Mouse (Mus musculus): ENCODE data around the gene Sned1. TPM values are rescaled to one million over a fixed set of nuclear protein-coding genes. Genes with fewer than 3 reads are reported as not detected.

The Sned1 gene
- polyA plus RNA-seq, 1 experiment from 2014 or later: 5.1 TPM

GRCm38 (mm10) chr1:93245936-93246335, 10.3 kb downstream of the Sned1 start:
- no peaks in the 10 kb centered on the region for H3K36me3 ChIP-seq (ENCODE audit: insufficient read depth, low read length)
- WGBS: 49% methylated on average over 2 of the region's 2 CpGs
- H3K4me3 ChIP-seq (replicated peaks; ENCODE audit: low read depth, low read length): no peak overlapping the region
- H3K9me3 ChIP-seq (replicated peaks; ENCODE audit: low read length): no peaks in the 10 kb centered on the region
- no peak overlapping the region for H3K27ac ChIP-seq
- H3K4me2 ChIP-seq (ENCODE audit: low read length): no peak overlapping the region
- no peak for ATAC-seq (replicated peaks; ENCODE audit: low FRiP score, low read depth)
- no peak overlapping the region for H3K9ac ChIP-seq (ENCODE audit: low read depth, low read length)
- H3K27me3 ChIP-seq (ENCODE audit: insufficient read depth, low read length): no peaks in the 10 kb centered on the region
- TF ChIP-seq CTCF (IDR thresholded peaks at IDR 0.05; ENCODE audit: low read depth): no peak
- no peaks in the 10 kb centered on the region for H3K4me1 ChIP-seq (replicated peaks; ENCODE audit: insufficient read depth, low read length)
- DNase-seq (ENCODE audit: low spot score): no peak

DNA sequence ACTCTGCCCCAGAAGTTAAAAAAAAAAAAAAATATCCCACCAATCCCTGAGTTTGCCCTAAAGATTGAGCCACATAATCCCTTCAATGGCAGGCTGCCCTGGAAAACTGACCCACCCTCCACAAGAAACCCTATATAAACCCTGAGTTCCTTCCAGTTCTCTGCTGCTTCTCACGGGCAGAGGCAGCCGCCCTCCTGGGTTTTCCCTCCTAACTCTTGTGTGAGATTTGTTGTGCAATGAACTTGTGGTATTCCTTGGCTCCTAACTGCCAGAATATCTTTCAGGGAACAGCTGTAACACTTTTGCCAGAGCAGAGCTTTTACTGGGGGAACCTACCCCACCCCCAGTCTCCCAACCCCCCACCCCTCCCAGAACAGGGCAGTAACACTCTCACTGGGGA, 16.9 kb downstream of the Sned1 start:
- Histone ChIP-seq H3K4me1 (replicated peaks; ENCODE audit: insufficient read depth, low read length) (no peaks in the 10 kb centered on the region), H3K27ac (no peak overlapping the region), H3K9me3 (replicated peaks; ENCODE audit: low read length) (no peaks in the 10 kb centered on the region), H3K27me3 (ENCODE audit: insufficient read depth, low read length) (no peaks in the 10 kb centered on the region), H3K4me2 (ENCODE audit: low read length) (no peak overlapping the region), H3K36me3 (ENCODE audit: insufficient read depth, low read length) (no peaks in the 10 kb centered on the region), H3K9ac (ENCODE audit: low read depth, low read length) (no peak overlapping the region), H3K4me3 (replicated peaks; ENCODE audit: low read depth, low read length) (no peak overlapping the region)
- ATAC-seq (replicated peaks; ENCODE audit: low FRiP score, low read depth) (no peak), DNase-seq (ENCODE audit: low spot score) (no peak)
- 27% methylated on average over 2 of the region's 2 CpGs for whole genome bisulfite sequencing
- TF ChIP-seq CTCF (IDR thresholded peaks at IDR 0.05; ENCODE audit: low read depth): no peak

GRCm38 (mm10) chr1:93255761-93256160, 20.1 kb downstream of the Sned1 start:
- Histone ChIP-seq H3K9ac (ENCODE audit: low read depth, low read length) (no peak overlapping the region), H3K4me2 (ENCODE audit: low read length) (no peak overlapping the region), H3K4me1 (replicated peaks; ENCODE audit: insufficient read depth, low read length) (no peaks in the 10 kb centered on the region), H3K36me3 (ENCODE audit: insufficient read depth, low read length) (no peaks in the 10 kb centered on the region), H3K9me3 (replicated peaks; ENCODE audit: low read length) (no peaks in the 10 kb centered on the region), H3K27me3 (ENCODE audit: insufficient read depth, low read length) (no peaks in the 10 kb centered on the region), H3K27ac (no peak overlapping the region), H3K4me3 (replicated peaks; ENCODE audit: low read depth, low read length) (no peak overlapping the region)
- ATAC-seq (replicated peaks; ENCODE audit: low FRiP score, low read depth) (no peak), DNase-seq (ENCODE audit: low spot score) (no peak)
- TF ChIP-seq CTCF (IDR thresholded peaks at IDR 0.05; ENCODE audit: low read depth): no peak
- WGBS: 94% methylated on average over 7 of the region's 7 CpGs

DNA sequence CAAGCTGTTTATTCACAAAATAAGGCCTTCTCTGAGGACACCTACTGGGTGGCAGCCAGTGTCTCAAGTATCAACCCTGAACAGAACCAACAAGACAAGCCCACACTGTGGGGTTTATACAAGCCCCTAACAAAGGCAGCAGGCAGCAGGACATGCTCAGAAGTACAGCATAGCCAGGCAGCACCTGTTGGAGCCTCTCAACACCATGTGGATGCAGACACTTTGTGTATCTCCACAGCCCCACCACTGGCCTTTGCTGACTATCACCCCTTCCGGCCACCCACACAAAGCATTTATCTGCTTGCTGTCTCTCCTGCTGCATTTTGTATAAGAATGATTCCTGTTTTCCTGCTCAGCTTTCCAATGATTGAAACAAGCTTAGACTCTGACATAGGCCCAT, 21.9 kb downstream of the Sned1 start:
- no peak for DNase-seq (ENCODE audit: low spot score)
- H3K4me3 ChIP-seq (replicated peaks; ENCODE audit: low read depth, low read length): no peak overlapping the region
- TF ChIP-seq CTCF (IDR thresholded peaks at IDR 0.05; ENCODE audit: low read depth): no peak
- H3K4me2 ChIP-seq (ENCODE audit: low read length): no peak overlapping the region
- H3K36me3 ChIP-seq (ENCODE audit: insufficient read depth, low read length): no peaks in the 10 kb centered on the region
- no peaks in the 10 kb centered on the region for H3K4me1 ChIP-seq (replicated peaks; ENCODE audit: insufficient read depth, low read length)
- ATAC-seq (replicated peaks; ENCODE audit: low FRiP score, low read depth): no peak
- H3K9me3 ChIP-seq (replicated peaks; ENCODE audit: low read length): no peaks in the 10 kb centered on the region
- no peak overlapping the region for H3K27ac ChIP-seq
- 89% methylated on average over 1 of the region's 1 CpGs for WGBS
- no peaks in the 10 kb centered on the region for H3K27me3 ChIP-seq (ENCODE audit: insufficient read depth, low read length)
- H3K9ac ChIP-seq (ENCODE audit: low read depth, low read length): no peak overlapping the region

GRCm38 (mm10) chr1:93267207-93267606, 31.6 kb downstream of the Sned1 start:
- Histone ChIP-seq H3K9ac (ENCODE audit: low read depth, low read length) (no peak overlapping the region), H3K27me3 (ENCODE audit: insufficient read depth, low read length) (no peaks in the 10 kb centered on the region), H3K4me1 (replicated peaks; ENCODE audit: insufficient read depth, low read length) (no peaks in the 10 kb centered on the region), H3K4me3 (replicated peaks; ENCODE audit: low read depth, low read length) (no peak overlapping the region), H3K9me3 (replicated peaks; ENCODE audit: low read length) (no peaks in the 10 kb centered on the region), H3K36me3 (ENCODE audit: insufficient read depth, low read length) (no peaks in the 10 kb centered on the region), H3K4me2 (ENCODE audit: low read length) (no peak overlapping the region), H3K27ac (no peak overlapping the region)
- 15% methylated on average over 3 of the region's 3 CpGs for WGBS
- ATAC-seq (replicated peaks; ENCODE audit: low FRiP score, low read depth): no peak
- DNase-seq (ENCODE audit: low spot score): peak; percentile 41
- TF ChIP-seq CTCF (IDR thresholded peaks at IDR 0.05; ENCODE audit: low read depth): no peak

- Histone ChIP-seq H3K4me2 (ENCODE audit: low read length) (no peak overlapping the region), H3K9me3 (replicated peaks; ENCODE audit: low read length) (no peaks in the 10 kb centered on the region), H3K27ac (no peak overlapping the region), H3K4me3 (replicated peaks; ENCODE audit: low read depth, low read length) (no peak overlapping the region), H3K36me3 (ENCODE audit: insufficient read depth, low read length) (no peaks in the 10 kb centered on the region), H3K4me1 (replicated peaks; ENCODE audit: insufficient read depth, low read length) (no peaks in the 10 kb centered on the region), H3K27me3 (ENCODE audit: insufficient read depth, low read length) (no peaks in the 10 kb centered on the region), H3K9ac (ENCODE audit: low read depth, low read length) (no peak overlapping the region)
- TF ChIP-seq CTCF (IDR thresholded peaks at IDR 0.05; ENCODE audit: low read depth): no peak
- ATAC-seq (replicated peaks; ENCODE audit: low FRiP score, low read depth) (no peak), DNase-seq (ENCODE audit: low spot score) (no peak)
- 82% methylated on average over 2 of the region's 2 CpGs for WGBS
Measured at GRCm38 (mm10) chr1:93268246-93268645, 32.6 kb downstream of the Sned1 start.

DNA sequence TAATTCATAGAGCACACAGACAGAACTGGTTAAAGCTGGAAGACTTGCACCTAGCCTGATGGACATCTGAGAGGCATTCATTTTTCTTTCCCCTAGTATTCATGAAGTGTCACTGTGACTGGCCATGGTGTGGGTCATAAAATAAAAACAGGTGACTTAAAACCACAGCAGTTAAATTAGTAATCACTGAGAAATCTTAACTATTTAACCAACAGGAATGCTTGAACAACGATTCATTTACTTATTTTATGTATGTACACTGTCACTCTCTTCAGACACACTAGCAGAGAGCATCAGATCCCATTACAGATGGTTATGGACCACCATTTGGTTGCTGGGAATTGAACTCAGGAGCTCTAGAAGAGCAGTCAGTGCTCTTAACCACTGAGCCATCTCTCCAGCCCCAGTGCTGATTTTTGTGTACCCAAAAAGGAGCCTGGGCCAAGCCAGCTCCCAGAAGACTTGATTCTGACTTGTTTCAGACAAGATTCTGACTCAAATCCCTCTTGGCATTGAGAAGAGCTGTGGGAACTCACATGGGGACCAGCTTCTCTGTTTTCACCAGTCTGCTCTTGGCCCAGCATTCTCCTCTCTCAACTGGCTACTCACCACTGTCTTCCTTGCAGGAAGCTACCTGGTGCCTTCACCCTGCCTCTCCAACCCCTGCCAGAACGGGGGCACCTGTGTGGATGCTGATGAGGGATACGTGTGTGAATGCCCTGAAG, 35.0 kb downstream of the Sned1 start:
- no peaks in the 10 kb centered on the region for H3K4me1 ChIP-seq (replicated peaks; ENCODE audit: insufficient read depth, low read length)
- DNase-seq (ENCODE audit: low spot score) (no peak), ATAC-seq (replicated peaks; ENCODE audit: low FRiP score, low read depth) (no peak)
- no peak overlapping the region for H3K4me2 ChIP-seq (ENCODE audit: low read length)
- H3K36me3 ChIP-seq (ENCODE audit: insufficient read depth, low read length): no peaks in the 10 kb centered on the region
- TF ChIP-seq CTCF (IDR thresholded peaks at IDR 0.05; ENCODE audit: low read depth): no peak
- H3K4me3 ChIP-seq (replicated peaks; ENCODE audit: low read depth, low read length): no peak overlapping the region
- WGBS: 73% methylated on average over 3 of the region's 3 CpGs
- H3K9me3 ChIP-seq (replicated peaks; ENCODE audit: low read length): no peaks in the 10 kb centered on the region
- H3K27ac ChIP-seq: no peak overlapping the region
- H3K27me3 ChIP-seq (ENCODE audit: insufficient read depth, low read length): no peaks in the 10 kb centered on the region
- no peak overlapping the region for H3K9ac ChIP-seq (ENCODE audit: low read depth, low read length)

Measured in kidney, postnatal 0 days (tissue).